Mouse (Mus musculus) MEL (cell line): Measurements from ENCODE around the gene Fam83g. TPM values are rescaled to one million over a fixed set of nuclear protein-coding genes. Genes with fewer than 3 reads are reported as not detected.
A peak's percentile ranks its signal among the peaks of the same experiment; 100 is the strongest.

ENCODE experiments used
- DNase-seq: peaks from one replicate; pipeline ENCODE4 v3.0.0; 2011; ENCODE audit warnings: low read depth, low spot score
- H3K27ac ChIP-seq: 2 replicates; pipeline ENCODE4 v1.5.1; 2012; ENCODE audit warnings: low read depth, mild to moderate bottlenecking, control low read depth, low read length, moderate library complexity; ENCODE audit not compliant: control insufficient read depth
- H3K27me3 ChIP-seq, 2 experiments: fragments of 150-350 bp in 1 of 2; sonication (generic) in 1 of 2; 2 replicates each; pipeline ENCODE4 v1.6.1; 2012; ENCODE audit warnings: low read length in 2 of 2, mild to moderate bottlenecking in 2 of 2, improper control_type of control experiment in 1 of 2, moderate library complexity in 1 of 2; ENCODE audit not compliant: insufficient read depth in 2 of 2, control insufficient read depth in 1 of 2
- H3K36me3 ChIP-seq, 2 experiments: 2 replicates each; pipeline ENCODE4 v1.6.1; 2012 to 2014; ENCODE audit warnings: low read length in 2 of 2, improper control_type of control experiment in 1 of 2, inconsistent platforms in 1 of 2, mild to moderate bottlenecking in 1 of 2; ENCODE audit not compliant: insufficient read depth in 2 of 2, control insufficient read depth in 1 of 2
- H3K4me1 ChIP-seq, 2 experiments: fragments of 150-350 bp in 1 of 2; sonication (generic) in 1 of 2; 2 replicates each; pipeline ENCODE4 v1.6.1; 2012; ENCODE audit warnings: low read length in 2 of 2, improper control_type of control experiment in 1 of 2, mild to moderate bottlenecking in 1 of 2; ENCODE audit not compliant: insufficient read depth in 2 of 2, control insufficient read depth in 1 of 2
- H3K4me3 ChIP-seq, 2 experiments: fragments of 150-350 bp in 1 of 2; sonication (generic) in 1 of 2; 2 replicates each; pipeline ENCODE4 v1.5.1; 2012; ENCODE audit warnings: low read depth in 2 of 2, low read length in 2 of 2, mild to moderate bottlenecking in 2 of 2, moderate library complexity in 2 of 2, control low read depth in 1 of 2, improper control_type of control experiment in 1 of 2; ENCODE audit not compliant: control insufficient read depth in 1 of 2, insufficient read depth in 1 of 2
- H3K79me2 ChIP-seq: 2 replicates; pipeline ENCODE4 v1.6.1; 2012; ENCODE audit warnings: mild to moderate bottlenecking, low read length, moderate library complexity; ENCODE audit not compliant: control insufficient read depth, poor library complexity, insufficient read depth
- H3K9ac ChIP-seq: 2 replicates; pipeline ENCODE4 v1.6.1; 2012; ENCODE audit warnings: low read depth, mild to moderate bottlenecking, control low read depth, low read length, moderate library complexity; ENCODE audit not compliant: control insufficient read depth, poor library complexity, severe bottlenecking
- H3K9me3 ChIP-seq: fragments of 150-350 bp; sonication (generic); replicated peaks from 2 replicates; pipeline ENCODE4 v1.6.1; 2012; ENCODE audit warnings: mild to moderate bottlenecking, low read length, improper control_type of control experiment, moderate library complexity; ENCODE audit not compliant: insufficient read depth
- CTCF ChIP-seq, 3 experiments: IDR thresholded peaks in 2 of 3; conservative IDR thresholded peaks in 1 of 3; 2 replicates each; pipeline ENCODE4 v1.5.1; 2011 to 2012; ENCODE audit warnings: low read length in 3 of 3, low read depth in 2 of 3, mild to moderate bottlenecking in 2 of 3, improper control_type of control experiment in 1 of 3, inconsistent platforms in 1 of 3, mixed read lengths in 1 of 3, moderate library complexity in 1 of 3; ENCODE audit not compliant: control insufficient read depth in 1 of 3, insufficient read depth in 1 of 3, poor library complexity in 1 of 3, severe bottlenecking in 1 of 3
- E2F4 ChIP-seq: IDR thresholded peaks from 2 replicates; pipeline ENCODE4 v1.6.1; 2011; ENCODE audit warnings: low read depth, low read length, improper control_type of control experiment, borderline replicate concordance
- GABPA ChIP-seq: IDR thresholded peaks from 2 replicates; pipeline ENCODE4 v1.6.1; 2012; ENCODE audit warnings: low read depth, mild to moderate bottlenecking, inconsistent platforms, low read length, improper control_type of control experiment, moderate library complexity
- KAT2A ChIP-seq: conservative IDR thresholded peaks from 2 replicates; pipeline ENCODE4 v1.6.1; 2012; ENCODE audit warnings: low read depth, low read length, improper control_type of control experiment, inconsistent platforms
- MAFK ChIP-seq: IDR thresholded peaks from 2 replicates; pipeline ENCODE4 v1.6.1; 2011; ENCODE audit warnings: low read depth, mild to moderate bottlenecking, low read length, improper control_type of control experiment, borderline replicate concordance
- MAZ ChIP-seq: IDR thresholded peaks from 2 replicates; pipeline ENCODE4 v1.6.1; 2012; ENCODE audit warnings: low read depth, mild to moderate bottlenecking, inconsistent platforms, low read length, improper control_type of control experiment
- MEF2A ChIP-seq: IDR thresholded peaks from 2 replicates; pipeline ENCODE4 v1.6.1; 2014; ENCODE audit warnings: low read depth, mild to moderate bottlenecking, inconsistent platforms, low read length, improper control_type of control experiment; ENCODE audit not compliant: poor library complexity, insufficient replicate concordance, severe bottlenecking; ENCODE audit errors: extremely low read depth
- MXI1 ChIP-seq: IDR thresholded peaks from 2 replicates; pipeline ENCODE4 v1.6.1; 2011; ENCODE audit warnings: mild to moderate bottlenecking, low read depth, low read length, improper control_type of control experiment
- NELFE ChIP-seq: IDR thresholded peaks from 2 replicates; pipeline ENCODE4 v1.6.1; 2011; ENCODE audit warnings: low read depth, low read length, improper control_type of control experiment
- POLR2A ChIP-seq, 2 experiments: IDR thresholded peaks; 2 replicates each; pipeline ENCODE4 v1.6.1; 2011 to 2012; ENCODE audit warnings: low read length in 2 of 2, mild to moderate bottlenecking in 2 of 2, control low read depth in 1 of 2, improper control_type of control experiment in 1 of 2, low read depth in 1 of 2, moderate library complexity in 1 of 2; ENCODE audit not compliant: control insufficient read depth in 1 of 2, insufficient read depth in 1 of 2, poor library complexity in 1 of 2
- POLR2AphosphoS5 ChIP-seq: IDR thresholded peaks from 2 replicates; pipeline ENCODE4 v1.6.1; 2012; ENCODE audit warnings: low read depth, borderline replicate concordance, mild to moderate bottlenecking, inconsistent platforms, low read length, moderate library complexity, mixed read lengths
- RAD21 ChIP-seq: IDR thresholded peaks from 2 replicates; pipeline ENCODE4 v1.6.1; 2011; ENCODE audit warnings: mild to moderate bottlenecking, low read depth, low read length, improper control_type of control experiment
- RCOR1 ChIP-seq: IDR thresholded peaks from 2 replicates; pipeline ENCODE4 v1.6.1; 2012; ENCODE audit warnings: low read depth, mild to moderate bottlenecking, inconsistent platforms, low read length, improper control_type of control experiment
- SIN3A ChIP-seq: IDR thresholded peaks from 2 replicates; pipeline ENCODE4 v1.6.1; 2012; ENCODE audit warnings: low read length, improper control_type of control experiment, inconsistent platforms
- SMC3 ChIP-seq: IDR thresholded peaks from 2 replicates; pipeline ENCODE4 v1.6.1; 2011; ENCODE audit warnings: low read depth, low read length, improper control_type of control experiment
- UBTF ChIP-seq: IDR thresholded peaks from 2 replicates; pipeline ENCODE4 v1.6.1; 2012; ENCODE audit warnings: low read depth, mild to moderate bottlenecking, inconsistent platforms, low read length, improper control_type of control experiment, moderate library complexity, borderline replicate concordance; ENCODE audit not compliant: insufficient read depth
- USF1 ChIP-seq: IDR thresholded peaks from 2 replicates; pipeline ENCODE4 v1.6.1; 2014; ENCODE audit warnings: low read depth, mild to moderate bottlenecking, inconsistent platforms, low read length, improper control_type of control experiment, moderate library complexity
- USF2 ChIP-seq, 2 experiments: IDR thresholded peaks; 2 replicates each; pipeline ENCODE4 v1.6.1; 2011 to 2012; ENCODE audit warnings: improper control_type of control experiment in 2 of 2, low read length in 2 of 2, borderline replicate concordance in 1 of 2, inconsistent platforms in 1 of 2, low read depth in 1 of 2, mild to moderate bottlenecking in 1 of 2; ENCODE audit not compliant: insufficient read depth in 1 of 2
- ZKSCAN1 ChIP-seq: IDR thresholded peaks from 2 replicates; pipeline ENCODE4 v1.6.1; 2012; ENCODE audit warnings: low read depth, mild to moderate bottlenecking, inconsistent platforms, low read length, improper control_type of control experiment, moderate library complexity
- polyA plus RNA-seq, 2 experiments: library from polyadenylated mRNA; stranded (reverse) in 1 of 2; unstranded in 1 of 2; fragments of >175 nt in 1 of 2; fragments of >200 nt in 1 of 2; gene quantifications; 2 replicates each; pipeline versions ENCODE4 v1.2.1 to v1.2.4; 2012; ENCODE audit warnings: low replicate concordance in 2 of 2, low read depth in 1 of 2; ENCODE audit not compliant: insufficient read length in 2 of 2, insufficient read depth in 1 of 2, missing spikeins in 1 of 2
- total RNA-seq: library from RNA; depleted of rRNA; stranded (reverse); fragments of 300-350 nt; gene quantifications from 2 replicates; pipeline ENCODE4 v1.2.3, GENCODE M21; 2012

Fam83g gene
- total and polyA plus RNA-seq, 3 experiments: 5.4 to 9.7 TPM; not detected in 1

GRCm38 (mm10) chr11:61673686-61674085 lies 10.2 kb upstream of the Fam83g start:
- Histone ChIP-seq H3K9me3 (no peaks in the 10 kb centered on the region), H3K36me3 (no peaks in the 10 kb centered on the region), H3K79me2 (no peaks in the 10 kb centered on the region), H3K4me3 (no peak overlapping the region), H3K27ac (no peak overlapping the region), H3K4me1 (no peaks in the 10 kb centered on the region), H3K9ac (no peak overlapping the region), H3K27me3 (no peaks in the 10 kb centered on the region)
- DNase-seq: no peak
- TF ChIP-seq KAT2A (no peak), RAD21 (peak; percentile 17), CTCF (IDR thresholded peaks at IDR 0.05 in 2 of 3, conservative IDR thresholded peaks at IDR 0.05 in 1 of 3; ENCODE audit: control insufficient read depth in 1 of 3, insufficient read depth in 1 of 3, low read depth in 2 of 3, low read length in 3 of 3, poor library complexity in 1 of 3, severe bottlenecking in 1 of 3) (peak; percentile 36 to 74 (median 56)), SMC3 (peak; percentile 34), POLR2AphosphoS5 (no peak)

GRCm38 (mm10) chr11:61674151-61674838 lies 9.6 kb upstream of the Fam83g start:
- H3K9ac ChIP-seq: no peak overlapping the region

GRCm38 (mm10) chr11:61674839-61675159 lies 9.1 kb upstream of the Fam83g start:
- no peak overlapping the region for H3K9ac ChIP-seq
- no peak overlapping the region for H3K4me3 ChIP-seq
- no peaks in the 10 kb centered on the region for H3K4me1 ChIP-seq
- no peaks in the 10 kb centered on the region for H3K79me2 ChIP-seq
- H3K27me3 ChIP-seq: no peaks in the 10 kb centered on the region
- H3K9me3 ChIP-seq: no peaks in the 10 kb centered on the region
- H3K27ac ChIP-seq: no peak overlapping the region
- TF ChIP-seq USF2 (IDR thresholded peaks at IDR 0.05; ENCODE audit: borderline replicate concordance in 1 of 2, insufficient read depth in 1 of 2, low read depth in 1 of 2, low read length in 2 of 2) (no peak), CTCF (IDR thresholded peaks at IDR 0.05 in 2 of 3, conservative IDR thresholded peaks at IDR 0.05 in 1 of 3; ENCODE audit: control insufficient read depth in 1 of 3, insufficient read depth in 1 of 3, low read depth in 2 of 3, low read length in 3 of 3, poor library complexity in 1 of 3, severe bottlenecking in 1 of 3) (peak; percentile 7 to 16 (median 7); a peak in 2 of 6 replicates), POLR2A (IDR thresholded peaks at IDR 0.05; ENCODE audit: control insufficient read depth in 1 of 2, insufficient read depth in 1 of 2, low read depth in 1 of 2, low read length in 2 of 2, poor library complexity in 1 of 2) (no peak)
- TF ChIP-seq, all 39 proteins: peak for 1
- DNase-seq: no peak
- H3K36me3 ChIP-seq: no peaks in the 10 kb centered on the region

More at GRCm38 (mm10) chr11:61674151-61674838, 9.6 kb upstream of the Fam83g start:
- Histone ChIP-seq H3K36me3 (no peaks in the 10 kb centered on the region), H3K4me3 (no peak overlapping the region), H3K9me3 (no peaks in the 10 kb centered on the region), H3K27ac (no peak overlapping the region), H3K4me1 (no peaks in the 10 kb centered on the region), H3K79me2 (no peaks in the 10 kb centered on the region), H3K27me3 (no peaks in the 10 kb centered on the region)
- DNase-seq: no peak
- TF ChIP-seq MEF2A (no peak), GABPA (no peak), SIN3A (no peak), USF1 (no peak), POLR2A (IDR thresholded peaks at IDR 0.05; ENCODE audit: control insufficient read depth in 1 of 2, insufficient read depth in 1 of 2, low read depth in 1 of 2, low read length in 2 of 2, poor library complexity in 1 of 2) (no peak), MAZ (no peak), E2F4 (no peak), MAFK (no peak), UBTF (no peak), RCOR1 (no peak), ZKSCAN1 (no peak), NELFE (no peak), MXI1 (no peak)
